Mouse (Mus musculus): Measurements from ENCODE around the gene Slc6a18. TPM values are rescaled to one million over a fixed set of nuclear protein-coding genes. Genes with fewer than 3 reads are reported as not detected.

Gene Slc6a18
- total and polyA plus RNA-seq, 3 experiments = 0.05 TPM; not detected in 2

- H3K4me3 ChIP-seq (ENCODE audit: low read depth, low read length) = no peak overlapping the region
- TF ChIP-seq CTCF (IDR thresholded peaks at IDR 0.05; ENCODE audit: low read depth, low read length) (no peak), TAL1 (conservative IDR thresholded peaks at IDR 0.05; ENCODE audit: low read depth, low read length) (no peak), POLR2AphosphoS5 (IDR thresholded peaks at IDR 0.05; ENCODE audit: insufficient replicate concordance, low read depth, low read length) (no peak), GATA1 (IDR thresholded peaks at IDR 0.05; ENCODE audit: borderline replicate concordance, low read length) (no peak), GATA2 (IDR thresholded peaks at IDR 0.05; ENCODE audit: borderline replicate concordance, low read depth, low read length) (no peak)
- no peaks in the 10 kb centered on the region for H3K36me3 ChIP-seq (replicated peaks)
- H3K4me1 ChIP-seq (ENCODE audit: insufficient read depth, low read depth, low read length) = no peaks in the 10 kb centered on the region
- ATAC-seq (ENCODE audit: extremely low read depth, insufficient number of reproducible peaks, low FRiP score, poor library complexity, severe bottlenecking) (no peak), DNase-seq (ENCODE audit: low spot score) (no peak)
- H3K9me3 ChIP-seq (replicated peaks) = no peaks in the 10 kb centered on the region
- H3K27me3 ChIP-seq (ENCODE audit: insufficient read depth, low read length) = no peaks in the 10 kb centered on the region
Observed at GRCm38 (mm10) chr13:73683682-73684081, 5.9 kb upstream of the Slc6a18 start.

- ATAC-seq (ENCODE audit: extremely low read depth, insufficient number of reproducible peaks, low FRiP score, poor library complexity, severe bottlenecking) = no peak
- DNase-seq (ENCODE audit: low spot score) = no peak
- no peaks in the 10 kb centered on the region for H3K27me3 ChIP-seq (ENCODE audit: insufficient read depth, low read length)
- TF ChIP-seq GATA2 (IDR thresholded peaks at IDR 0.05; ENCODE audit: borderline replicate concordance, low read depth, low read length) (no peak), TAL1 (conservative IDR thresholded peaks at IDR 0.05; ENCODE audit: low read depth, low read length) (no peak), POLR2AphosphoS5 (IDR thresholded peaks at IDR 0.05; ENCODE audit: insufficient replicate concordance, low read depth, low read length) (no peak), CTCF (IDR thresholded peaks at IDR 0.05; ENCODE audit: low read depth, low read length) (no peak), GATA1 (IDR thresholded peaks at IDR 0.05; ENCODE audit: borderline replicate concordance, low read length) (no peak)
- no peaks in the 10 kb centered on the region for H3K4me1 ChIP-seq (ENCODE audit: insufficient read depth, low read depth, low read length)
- H3K4me3 ChIP-seq (ENCODE audit: low read depth, low read length) = no peak overlapping the region
- H3K36me3 ChIP-seq (replicated peaks) = no peaks in the 10 kb centered on the region
- no peaks in the 10 kb centered on the region for H3K9me3 ChIP-seq (replicated peaks)
Observed at GRCm38 (mm10) chr13:73682226-73682625, 4.4 kb upstream of the Slc6a18 start.

GRCm38 (mm10) chr13:73680394-73680793 is 2.6 kb upstream of the Slc6a18 start:
- no peaks in the 10 kb centered on the region for H3K9me3 ChIP-seq (replicated peaks)
- H3K27me3 ChIP-seq (ENCODE audit: insufficient read depth, low read length) = peaks cover under 1% of the 10 kb centered on the region
- DNase-seq (ENCODE audit: low spot score) (no peak), ATAC-seq (ENCODE audit: extremely low read depth, insufficient number of reproducible peaks, low FRiP score, poor library complexity, severe bottlenecking) (no peak)
- H3K4me1 ChIP-seq (ENCODE audit: insufficient read depth, low read depth, low read length) = no peaks in the 10 kb centered on the region
- H3K4me3 ChIP-seq (ENCODE audit: low read depth, low read length) = no peak overlapping the region
- TF ChIP-seq POLR2AphosphoS5 (IDR thresholded peaks at IDR 0.05; ENCODE audit: insufficient replicate concordance, low read depth, low read length) (no peak), TAL1 (conservative IDR thresholded peaks at IDR 0.05; ENCODE audit: low read depth, low read length) (no peak), GATA2 (IDR thresholded peaks at IDR 0.05; ENCODE audit: borderline replicate concordance, low read depth, low read length) (no peak), GATA1 (IDR thresholded peaks at IDR 0.05; ENCODE audit: borderline replicate concordance, low read length) (no peak), CTCF (IDR thresholded peaks at IDR 0.05; ENCODE audit: low read depth, low read length) (no peak)
- H3K36me3 ChIP-seq (replicated peaks) = no peaks in the 10 kb centered on the region

GRCm38 (mm10) chr13:73679311-73679710 is 1.5 kb upstream of the Slc6a18 start:
- H3K27me3 ChIP-seq (ENCODE audit: insufficient read depth, low read length) = peaks cover 6% of the 10 kb centered on the region
- TF ChIP-seq GATA1 (IDR thresholded peaks at IDR 0.05; ENCODE audit: borderline replicate concordance, low read length) (no peak), GATA2 (IDR thresholded peaks at IDR 0.05; ENCODE audit: borderline replicate concordance, low read depth, low read length) (no peak)
- H3K4me1 ChIP-seq (ENCODE audit: insufficient read depth, low read depth, low read length) = no peaks in the 10 kb centered on the region
- H3K4me3 ChIP-seq (ENCODE audit: low read depth, low read length) = no peak overlapping the region
- no peaks in the 10 kb centered on the region for H3K9me3 ChIP-seq (replicated peaks)
- no peaks in the 10 kb centered on the region for H3K36me3 ChIP-seq (replicated peaks)
- DNase-seq (ENCODE audit: low spot score) (no peak), ATAC-seq (ENCODE audit: extremely low read depth, insufficient number of reproducible peaks, low FRiP score, poor library complexity, severe bottlenecking) (no peak)

DNA sequence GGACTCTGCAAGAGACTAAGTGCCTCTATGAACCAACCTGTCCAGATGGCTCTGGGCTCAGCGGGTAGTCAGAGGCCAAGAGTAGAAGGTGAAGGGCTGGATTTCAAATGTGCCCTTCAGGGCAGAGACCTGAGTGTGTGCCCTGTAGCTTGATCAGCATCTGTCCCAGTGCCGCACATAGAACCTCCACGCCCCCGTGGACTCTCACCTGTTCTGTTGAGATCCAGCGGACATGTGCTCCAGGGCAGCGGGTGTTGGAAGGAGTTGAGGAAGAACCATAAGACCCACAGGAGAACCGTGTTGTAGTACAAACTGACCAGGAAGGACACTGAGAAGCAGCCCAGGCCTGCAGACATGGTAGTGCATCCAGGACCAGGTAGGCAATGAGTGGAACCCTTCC is 2.7 kb downstream of the Slc6a18 start:
- Histone ChIP-seq H3K27me3 (ENCODE audit: insufficient read depth, low read length) (peaks cover 15% of the 10 kb centered on the region), H3K9me3 (replicated peaks) (no peaks in the 10 kb centered on the region), H3K4me3 (ENCODE audit: low read depth, low read length) (no peak overlapping the region), H3K36me3 (replicated peaks) (no peaks in the 10 kb centered on the region), H3K4me1 (ENCODE audit: insufficient read depth, low read depth, low read length) (no peaks in the 10 kb centered on the region)
- DNase-seq (ENCODE audit: low spot score) (no peak), ATAC-seq (ENCODE audit: extremely low read depth, insufficient number of reproducible peaks, low FRiP score, poor library complexity, severe bottlenecking) (no peak)
- TF ChIP-seq CTCF (IDR thresholded peaks at IDR 0.05; ENCODE audit: low read depth, low read length) (no peak), TAL1 (conservative IDR thresholded peaks at IDR 0.05; ENCODE audit: low read depth, low read length) (no peak), POLR2AphosphoS5 (IDR thresholded peaks at IDR 0.05; ENCODE audit: insufficient replicate concordance, low read depth, low read length) (no peak), GATA1 (IDR thresholded peaks at IDR 0.05; ENCODE audit: borderline replicate concordance, low read length) (no peak), GATA2 (IDR thresholded peaks at IDR 0.05; ENCODE audit: borderline replicate concordance, low read depth, low read length) (no peak)

GRCm38 (mm10) chr13:73660163-73660695 is 17.6 kb downstream of the Slc6a18 start:
- H3K36me3 ChIP-seq (replicated peaks) = no peaks in the 10 kb centered on the region
- no peaks in the 10 kb centered on the region for H3K9me3 ChIP-seq (replicated peaks)
- H3K4me3 ChIP-seq (ENCODE audit: low read depth, low read length) = no peak overlapping the region
- H3K4me1 ChIP-seq (ENCODE audit: insufficient read depth, low read depth, low read length) = no peaks in the 10 kb centered on the region
- ATAC-seq (ENCODE audit: extremely low read depth, insufficient number of reproducible peaks, low FRiP score, poor library complexity, severe bottlenecking) (no peak), DNase-seq (ENCODE audit: low spot score) (no peak)
- no peak for TF ChIP-seq GATA1 (IDR thresholded peaks at IDR 0.05; ENCODE audit: borderline replicate concordance, low read length)
- no peak for TF ChIP-seq POLR2AphosphoS5 (IDR thresholded peaks at IDR 0.05; ENCODE audit: insufficient replicate concordance, low read depth, low read length)
- TF ChIP-seq GATA2 (IDR thresholded peaks at IDR 0.05; ENCODE audit: borderline replicate concordance, low read depth, low read length) = no peak
- TF ChIP-seq TAL1 (conservative IDR thresholded peaks at IDR 0.05; ENCODE audit: low read depth, low read length) = no peak
- no peak for TF ChIP-seq CTCF (IDR thresholded peaks at IDR 0.05; ENCODE audit: low read depth, low read length)
- H3K27me3 ChIP-seq (ENCODE audit: insufficient read depth, low read length) = peaks cover 3% of the 10 kb centered on the region; the same call in 1 of the 2 replicates

All from G1E (cell line).